Mouse (Mus musculus): ENCODE measurements around the gene Scfd2.

The Scfd2 gene

GRCm38 (mm10) chr5:74197541-74198330 is 333.8 kb downstream of the Scfd2 start:
- DNase-seq, result no peak

- DNase-seq, result no peak
Observed at GRCm38 (mm10) chr5:74196307-74196618, 335.3 kb downstream of the Scfd2 start.

GRCm38 (mm10) chr5:74195614-74196306 is 335.8 kb downstream of the Scfd2 start:
- DNase-seq, result no peak

- peak; percentile 91 to 96 for DNase-seq
Observed at GRCm38 (mm10) chr5:74194841-74195613, 336.5 kb downstream of the Scfd2 start, which contains the start of gene Rasl11b. Gene Rasl11b (plus strand): TSS chr5:74195286.

GRCm38 (mm10) chr5:74194027-74194840 is 337.3 kb downstream of the Scfd2 start:
- no peak for DNase-seq

GRCm38 (mm10) chr5:74193626-74194025 is 337.9 kb downstream of the Scfd2 start:
- no peak for DNase-seq

GRCm38 (mm10) chr5:74193008-74193407 is 338.6 kb downstream of the Scfd2 start:
- no peak for DNase-seq

- no peak for DNase-seq
Observed at GRCm38 (mm10) chr5:74190911-74191310, 340.6 kb downstream of the Scfd2 start.

GRCm38 (mm10) chr5:74190161-74190491 is 341.4 kb downstream of the Scfd2 start:
- no peak for DNase-seq

GRCm38 (mm10) chr5:74189484-74190160 is 341.9 kb downstream of the Scfd2 start:
- DNase-seq, result no peak

- no peak for DNase-seq
Observed at GRCm38 (mm10) chr5:74188886-74189285, 342.7 kb downstream of the Scfd2 start.

- DNase-seq, result no peak
Observed at GRCm38 (mm10) chr5:74188076-74188475, 343.5 kb downstream of the Scfd2 start.

GRCm38 (mm10) chr5:74184607-74185006 is 347.0 kb downstream of the Scfd2 start:
- DNase-seq, result no peak

- no peak for DNase-seq
Observed at GRCm38 (mm10) chr5:74183118-74183517, 348.4 kb downstream of the Scfd2 start.

GRCm38 (mm10) chr5:74180216-74180615 is 351.3 kb downstream of the Scfd2 start:
- no peak for DNase-seq

- DNase-seq, result peak in 1 of 2 experiments; percentile 24
Observed at GRCm38 (mm10) chr5:74175526-74176270, 355.9 kb downstream of the Scfd2 start.

GRCm38 (mm10) chr5:74173162-74173844 is 358.3 kb downstream of the Scfd2 start:
- DNase-seq, result no peak

- DNase-seq, result no peak
Observed at GRCm38 (mm10) chr5:74172208-74172607, 359.4 kb downstream of the Scfd2 start.

GRCm38 (mm10) chr5:74171768-74172167 is 359.8 kb downstream of the Scfd2 start:
- DNase-seq, result no peak

GRCm38 (mm10) chr5:74168085-74168484 is 363.5 kb downstream of the Scfd2 start:
- no peak for DNase-seq

- no peak for DNase-seq
Observed at GRCm38 (mm10) chr5:74166642-74167041, 364.9 kb downstream of the Scfd2 start.
